Mouse (Mus musculus) kidney, postnatal 0 days (tissue): ENCODE measurements at regions not wholly inside any gene's neighbourhood (a gene's known extent, or its start where the extent isn't known, plus 50 kb on each side); places are given as distances from the start of the nearest gene placed in this dataset.

Experiments
- ATAC-seq: fragments of 200-750 bp; cut with Nextera tagmentation; replicated peaks from 2 replicates; pipeline ENCODE4 v1.8.0; 2017; ENCODE audit warnings: low read depth, moderate number of reproducible peaks, moderate TSS enrichment, moderate library complexity; ENCODE audit not compliant: low FRiP score
- DNase-seq: peaks from one replicate; pipeline ENCODE4 v3.0.0-alpha.2; 2016; ENCODE audit warnings: low spot score
- H3K27ac ChIP-seq: fragments of 300-500 bp; sonication (generic); 2 replicates; pipeline ENCODE4 v1.5.1; 2014; ENCODE audit warnings: mild to moderate bottlenecking
- H3K27me3 ChIP-seq: fragments of 300-500 bp; sonication (generic); 2 replicates; pipeline ENCODE4 v1.6.1; 2014; ENCODE audit warnings: low read length, mixed read lengths; ENCODE audit not compliant: insufficient read depth
- H3K36me3 ChIP-seq: fragments of 300-500 bp; sonication (generic); 2 replicates; pipeline ENCODE4 v1.6.1; 2014; ENCODE audit warnings: low read length, mixed read lengths; ENCODE audit not compliant: insufficient read depth
- H3K4me1 ChIP-seq: fragments of 300-500 bp; sonication (generic); replicated peaks from 2 replicates; pipeline ENCODE4 v1.6.1; 2014; ENCODE audit warnings: antibody characterized with exemption, low read length, mixed read lengths; ENCODE audit not compliant: insufficient read depth
- H3K4me2 ChIP-seq: fragments of 300-500 bp; sonication (generic); 2 replicates; pipeline ENCODE4 v1.6.1; 2014; ENCODE audit warnings: mild to moderate bottlenecking, low read length, moderate library complexity, mixed read lengths
- H3K4me3 ChIP-seq: fragments of 300-500 bp; sonication (generic); replicated peaks from 2 replicates; pipeline ENCODE4 v1.5.1; 2014; ENCODE audit warnings: low read depth, low read length
- H3K9ac ChIP-seq: fragments of 300-500 bp; sonication (generic); 2 replicates; pipeline ENCODE4 v1.6.1; 2014; ENCODE audit warnings: low read depth, low read length
- H3K9me3 ChIP-seq: fragments of 300-500 bp; sonication (generic); replicated peaks from 2 replicates; pipeline ENCODE4 v1.6.1; 2016; ENCODE audit warnings: low read length, inconsistent platforms, mixed read lengths
- CTCF ChIP-seq: IDR thresholded peaks from 2 replicates; pipeline ENCODE4 v1.5.1; 2016; ENCODE audit warnings: antibody characterized with exemption, low read depth, mild to moderate bottlenecking, moderate library complexity
- WGBS: fragments of 180-500 bp; shearing (Covaris S2); extraction: QIAGEN DNeasy Blood & Tissue Kit; methylation state at CpG from one replicate; pipeline ENCODE4 v1.1.7; 2014; 5-methylcytosine and 5-hydroxymethylcytosine counted together

DNA sequence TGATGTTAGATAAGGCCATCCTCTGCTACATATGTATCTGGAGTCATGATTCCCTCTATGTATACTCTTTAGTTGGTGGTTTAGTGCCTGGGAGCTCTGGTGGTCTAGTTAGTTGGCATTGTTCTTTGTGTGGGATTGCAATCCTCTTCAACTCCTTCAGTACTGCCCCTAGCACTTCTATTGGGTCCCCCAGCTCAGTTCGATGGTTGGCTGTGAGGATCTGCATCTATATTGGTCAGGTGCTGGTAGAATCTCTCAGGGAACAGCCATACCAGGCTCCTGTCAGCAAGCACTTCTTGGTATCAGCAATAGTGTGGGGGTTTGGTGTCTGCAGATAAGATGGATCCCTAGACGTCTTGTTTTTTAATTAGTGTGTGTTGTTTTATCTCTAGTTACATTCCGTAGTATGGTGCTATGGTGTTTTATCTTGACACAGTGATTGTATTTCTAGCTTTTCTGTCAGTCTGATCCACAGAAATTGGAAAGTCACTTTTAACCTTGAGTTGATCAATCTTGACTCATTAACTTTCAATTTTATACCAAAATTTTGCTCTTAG lies 296.6 kb downstream of the Fgf10 start:
- Histone ChIP-seq H3K36me3 (no peaks in the 10 kb centered on the region), H3K9me3 (no peaks in the 10 kb centered on the region), H3K27ac (no peak overlapping the region), H3K4me3 (no peak overlapping the region), H3K27me3 (no peaks in the 10 kb centered on the region), H3K4me2 (no peak overlapping the region), H3K4me1 (no peaks in the 10 kb centered on the region), H3K9ac (no peak overlapping the region)
- DNase-seq (no peak), ATAC-seq (no peak)
- no peak for TF ChIP-seq CTCF
- WGBS: 49% methylated on average over 3 of the region's 3 CpGs

GRCm38 (mm10) chr13:118967707-118968106 lies 298.1 kb downstream of the Fgf10 start:
- ATAC-seq (no peak), DNase-seq (no peak)
- no peaks in the 10 kb centered on the region for H3K27me3 ChIP-seq
- WGBS: 59% methylated on average over 4 of the region's 4 CpGs
- H3K4me3 ChIP-seq: no peak overlapping the region
- H3K4me1 ChIP-seq: no peaks in the 10 kb centered on the region
- no peak for TF ChIP-seq CTCF
- H3K4me2 ChIP-seq: no peak overlapping the region
- no peaks in the 10 kb centered on the region for H3K36me3 ChIP-seq
- H3K9ac ChIP-seq: no peak overlapping the region
- no peaks in the 10 kb centered on the region for H3K9me3 ChIP-seq
- H3K27ac ChIP-seq: no peak overlapping the region

DNA sequence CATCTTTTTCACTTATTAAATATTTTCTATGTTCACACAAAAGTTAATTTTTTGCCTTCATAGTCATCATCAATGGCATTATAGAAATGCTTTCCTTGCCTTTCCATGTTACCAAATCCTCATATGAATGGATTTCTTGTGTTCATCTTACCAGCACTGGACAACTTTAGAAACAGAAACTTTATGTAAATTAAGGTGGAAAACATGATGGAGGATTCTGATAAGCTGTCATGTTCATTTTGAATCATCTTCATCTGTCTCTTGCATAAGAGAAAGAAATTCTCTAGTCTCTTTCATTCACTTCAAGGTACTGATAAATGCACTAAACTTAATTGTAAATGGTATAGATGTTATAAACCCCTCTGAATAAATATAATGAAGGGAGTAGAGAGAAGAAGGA lies 305.4 kb downstream of the Fgf10 start:
- no peaks in the 10 kb centered on the region for H3K4me1 ChIP-seq
- H3K9me3 ChIP-seq: no peaks in the 10 kb centered on the region
- no peaks in the 10 kb centered on the region for H3K36me3 ChIP-seq
- TF ChIP-seq CTCF: no peak
- no peak overlapping the region for H3K4me3 ChIP-seq
- H3K27me3 ChIP-seq: no peaks in the 10 kb centered on the region
- ATAC-seq: no peak
- no peak for DNase-seq
- no peak overlapping the region for H3K9ac ChIP-seq
- no peak overlapping the region for H3K27ac ChIP-seq
- no peak overlapping the region for H3K4me2 ChIP-seq

DNA sequence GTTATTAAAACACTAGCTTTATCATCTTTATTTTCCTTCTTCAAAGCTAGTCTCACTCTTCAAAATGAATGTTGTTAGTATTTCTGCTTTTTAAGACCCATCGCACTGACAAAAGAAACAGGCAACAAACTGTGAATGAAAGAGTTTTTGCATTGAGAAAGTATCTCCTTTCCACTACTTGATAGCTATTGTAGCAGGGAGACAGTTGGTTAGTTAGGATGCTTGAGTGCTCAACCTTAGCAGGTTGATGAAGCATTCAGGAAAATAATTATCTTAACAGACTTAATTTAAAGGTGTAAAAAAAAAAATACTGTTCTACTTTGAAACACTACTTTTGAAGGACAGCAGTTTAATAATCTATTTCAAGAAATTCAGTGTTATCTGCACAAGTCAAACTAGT lies 305.9 kb downstream of the Fgf10 start:
- Histone ChIP-seq H3K4me1 (no peaks in the 10 kb centered on the region), H3K9ac (no peak overlapping the region), H3K9me3 (no peaks in the 10 kb centered on the region), H3K27ac (no peak overlapping the region), H3K4me3 (no peak overlapping the region), H3K4me2 (no peak overlapping the region), H3K36me3 (no peaks in the 10 kb centered on the region), H3K27me3 (no peaks in the 10 kb centered on the region)
- no peak for TF ChIP-seq CTCF
- 48% methylated on average over 1 of the region's 1 CpGs for WGBS
- ATAC-seq (no peak), DNase-seq (peak; percentile 48)

DNA sequence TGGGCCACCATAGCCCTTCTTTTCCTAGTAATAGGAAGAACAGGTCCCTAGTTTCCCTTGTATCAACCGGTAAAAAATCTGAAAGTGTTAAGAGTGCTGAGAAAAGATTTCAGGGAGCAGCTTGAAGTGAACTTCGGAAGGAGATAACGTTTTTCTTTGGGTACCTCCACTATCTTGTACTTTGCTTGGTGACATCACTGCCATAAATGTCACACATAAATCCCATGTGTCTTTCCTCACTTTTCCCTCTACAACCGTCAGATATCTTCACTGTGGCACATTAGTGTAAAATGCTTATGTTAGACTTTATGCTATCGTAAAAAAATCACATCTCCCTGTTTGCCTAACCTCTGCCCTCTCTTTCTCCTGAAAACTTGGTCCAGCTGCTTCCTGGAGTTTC lies 309.9 kb downstream of the Fgf10 start:
- Histone ChIP-seq H3K27me3 (no peaks in the 10 kb centered on the region), H3K4me3 (no peak overlapping the region), H3K9ac (no peak overlapping the region), H3K4me1 (no peaks in the 10 kb centered on the region), H3K9me3 (no peaks in the 10 kb centered on the region), H3K36me3 (no peaks in the 10 kb centered on the region), H3K4me2 (no peak overlapping the region), H3K27ac (no peak overlapping the region)
- no peak for TF ChIP-seq CTCF
- no peak for DNase-seq
- ATAC-seq: no peak
- WGBS: 41% methylated on average over 5 of the region's 5 CpGs

DNA sequence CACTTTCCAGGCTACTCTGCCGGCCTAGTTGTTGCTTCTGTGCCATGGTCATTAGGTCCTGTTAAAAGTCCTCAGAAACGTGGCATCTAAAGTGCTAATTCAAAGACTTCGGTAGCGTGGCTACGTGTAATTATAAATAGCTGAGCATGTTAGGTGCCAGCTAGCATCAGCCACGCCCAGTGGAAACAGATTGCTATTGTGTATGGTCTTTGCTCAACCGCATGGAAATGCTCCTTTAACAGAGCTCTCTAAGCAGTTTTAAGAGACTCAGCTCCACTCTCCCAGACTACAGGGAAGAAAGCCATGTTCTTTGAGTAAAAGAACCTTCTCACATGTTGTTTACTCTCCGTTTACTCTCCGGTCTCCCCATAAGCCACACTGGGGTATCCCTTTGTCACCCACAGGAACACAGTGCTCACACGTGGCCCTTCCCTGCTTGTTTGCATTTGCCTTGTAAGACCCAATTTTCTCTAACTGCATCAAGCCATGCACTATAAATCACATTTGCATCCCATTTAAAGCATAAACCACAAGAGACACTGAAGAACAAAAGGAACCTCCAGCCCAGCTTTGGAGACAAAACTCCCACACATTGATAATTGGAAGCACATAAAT lies 311.7 kb downstream of the Fgf10 start:
- Histone ChIP-seq H3K4me3 (no peak overlapping the region), H3K9ac (no peak overlapping the region), H3K4me2 (no peak overlapping the region), H3K36me3 (no peaks in the 10 kb centered on the region), H3K4me1 (no peaks in the 10 kb centered on the region), H3K27ac (peak overlapping the region; percentile 31; the same call in 1 of the 2 replicates), H3K27me3 (no peaks in the 10 kb centered on the region), H3K9me3 (no peaks in the 10 kb centered on the region)
- no peak for DNase-seq
- no peak for TF ChIP-seq CTCF
- ATAC-seq: peak; percentile 58; the same call in 1 of the 2 replicates
- 50% methylated on average over 10 of the region's 10 CpGs for WGBS

DNA sequence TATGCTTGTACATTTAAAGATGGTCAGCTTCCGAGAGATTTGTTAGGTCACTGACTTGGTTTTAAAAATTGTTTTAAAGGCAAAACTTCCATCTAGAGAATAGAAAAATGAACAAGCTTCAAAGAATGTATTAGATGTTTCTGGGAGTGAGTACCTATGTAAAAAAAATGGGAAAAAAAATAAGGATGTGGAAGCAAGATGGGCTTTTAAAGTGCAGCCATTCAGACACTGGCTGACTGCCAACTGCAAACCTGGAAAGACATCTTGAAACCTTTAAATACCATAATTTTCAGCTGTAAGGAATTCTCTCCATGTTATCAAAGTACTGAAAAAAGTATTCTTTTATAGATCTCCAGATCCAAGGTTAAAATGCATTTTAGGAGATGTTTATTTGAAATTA lies 315.7 kb downstream of the Fgf10 start:
- Histone ChIP-seq H3K9me3 (no peaks in the 10 kb centered on the region), H3K27me3 (no peaks in the 10 kb centered on the region), H3K4me1 (no peaks in the 10 kb centered on the region), H3K4me2 (no peak overlapping the region), H3K27ac (no peak overlapping the region), H3K9ac (no peak overlapping the region), H3K36me3 (no peaks in the 10 kb centered on the region), H3K4me3 (no peak overlapping the region)
- no peak for DNase-seq
- WGBS: 77% methylated on average over 1 of the region's 1 CpGs
- TF ChIP-seq CTCF: no peak
- ATAC-seq: no peak
